Mouse (Mus musculus) C2C12 (cell line): ENCODE measurements around the gene Dnaja4.

Source experiments
- CTCF ChIP-seq: IDR thresholded peaks from one replicate; pipeline ENCODE4 v1.5.1; 2011; ENCODE audit not compliant: control insufficient read depth, insufficient read depth, insufficient read length
- FOSL1 ChIP-seq: IDR thresholded peaks from one replicate; pipeline ENCODE4 v1.8.0; 2011; ENCODE audit warnings: mild to moderate bottlenecking, low read length; ENCODE audit not compliant: poor library complexity, insufficient read depth, severe bottlenecking
- MAX ChIP-seq: IDR thresholded peaks from one replicate; pipeline ENCODE4 v1.6.1; 2011; ENCODE audit warnings: mild to moderate bottlenecking, control low read depth

- TF ChIP-seq MAX (no peak), CTCF (peak; percentile 93), FOSL1 (no peak)
These were observed 22.1 kb upstream of the Dnaja4 start for GRCm38 (mm10) chr9:54676531-54676986.
